Mouse (Mus musculus): ENCODE results near the gene Atrnl1. TPM values are rescaled to one million over a fixed set of nuclear protein-coding genes. Genes with fewer than 3 reads are reported as not detected.
A peak's percentile ranks its signal among the peaks of the same experiment; 100 is the strongest.

Atrnl1 gene
- polyA plus RNA-seq, 1 experiment from 2014 or later, result 8.2 TPM

DNA sequence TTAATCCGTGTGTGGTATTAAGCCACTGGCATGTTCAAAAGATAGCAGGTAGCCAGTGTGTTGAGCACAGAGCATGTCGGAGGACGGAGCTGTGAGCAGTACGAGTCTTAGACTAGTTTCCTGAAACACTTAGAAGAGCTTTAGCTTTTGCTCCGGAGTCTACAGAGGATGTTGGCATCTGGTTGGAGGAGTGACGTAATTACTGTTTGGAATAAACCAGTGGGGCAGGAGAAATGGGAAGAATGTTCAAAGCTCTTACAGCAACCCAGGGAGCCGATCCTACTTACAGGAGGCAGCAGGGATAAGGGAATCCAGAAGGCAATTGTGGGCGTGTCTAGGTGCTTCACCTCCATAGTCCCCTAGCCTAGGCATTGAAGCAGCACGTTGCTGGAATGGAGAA lies 21.3 kb upstream of the Atrnl1 start:
- H3K27ac ChIP-seq, result no peak overlapping the region
- H3K4me3 ChIP-seq (replicated peaks), result no peak overlapping the region
- 0 out of 2 replicates have a peak, but pooled peaks cover 9% of the 10 kb centered on the region for H3K4me1 ChIP-seq (replicated peaks)
- H3K36me3 ChIP-seq, result no peaks in the 10 kb centered on the region
- H3K27me3 ChIP-seq, result no peaks in the 10 kb centered on the region
- H3K4me2 ChIP-seq, result no peak overlapping the region
- H3K9me3 ChIP-seq, result no peaks in the 10 kb centered on the region
- no peak overlapping the region for H3K9ac ChIP-seq (replicated peaks)
- 62% methylated on average over 9 of the region's 9 CpGs for WGBS
- ATAC-seq (ENCODE audit: insufficient number of reproducible peaks, insufficient read depth, low FRiP score, low TSS enrichment, low read depth), result no peak

DNA sequence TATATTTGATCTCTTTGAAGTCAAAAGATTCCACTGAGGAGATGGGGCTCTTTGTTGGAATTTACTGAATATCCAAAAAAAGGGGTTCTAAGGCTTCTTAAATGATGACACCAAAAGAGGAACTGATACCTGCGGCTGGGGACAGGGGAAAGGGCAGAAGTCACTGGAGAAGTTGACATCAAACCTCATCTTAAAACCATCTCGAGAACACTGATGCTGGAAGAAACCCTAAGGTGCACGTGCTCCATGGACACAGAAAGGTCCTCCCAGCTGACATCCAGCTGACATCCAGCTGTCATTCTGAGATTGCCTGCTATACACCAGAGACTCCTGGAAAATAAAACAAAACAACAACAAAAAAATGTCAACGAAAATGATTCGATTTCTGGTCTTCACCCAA lies 19.9 kb upstream of the Atrnl1 start:
- H3K4me1 ChIP-seq (replicated peaks), result 0 out of 2 replicates have a peak, but pooled peaks cover 4% of the 10 kb centered on the region
- H3K9me3 ChIP-seq, result no peaks in the 10 kb centered on the region
- WGBS, result 73% methylated on average over 5 of the region's 5 CpGs
- H3K4me3 ChIP-seq (replicated peaks), result no peak overlapping the region
- H3K36me3 ChIP-seq, result no peaks in the 10 kb centered on the region
- no peak for ATAC-seq (ENCODE audit: insufficient number of reproducible peaks, insufficient read depth, low FRiP score, low TSS enrichment, low read depth)
- no peak overlapping the region for H3K9ac ChIP-seq (replicated peaks)
- no peaks in the 10 kb centered on the region for H3K27me3 ChIP-seq
- H3K27ac ChIP-seq, result no peak overlapping the region
- H3K4me2 ChIP-seq, result no peak overlapping the region

DNA sequence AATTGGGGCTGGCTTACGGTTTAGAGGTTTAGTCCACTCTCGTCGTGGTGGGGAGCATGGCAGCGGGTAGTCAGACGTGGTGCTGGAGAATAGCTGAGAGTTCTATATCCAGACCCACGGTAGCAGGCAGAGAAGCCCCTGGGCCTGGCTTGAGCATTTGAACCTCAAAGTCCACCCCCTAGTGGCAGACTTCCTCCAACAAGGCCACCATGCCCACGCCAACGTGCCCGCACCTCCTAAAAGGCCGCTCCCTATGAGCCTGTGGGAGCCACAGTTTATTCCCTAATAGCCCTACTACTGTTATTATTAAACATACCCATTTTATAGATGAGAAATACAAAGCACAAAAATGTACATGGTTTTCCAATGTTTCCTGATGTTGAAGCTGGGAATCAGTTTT lies 19.2 kb upstream of the Atrnl1 start:
- Histone ChIP-seq H3K4me2 (no peak overlapping the region), H3K27me3 (no peaks in the 10 kb centered on the region)

DNA sequence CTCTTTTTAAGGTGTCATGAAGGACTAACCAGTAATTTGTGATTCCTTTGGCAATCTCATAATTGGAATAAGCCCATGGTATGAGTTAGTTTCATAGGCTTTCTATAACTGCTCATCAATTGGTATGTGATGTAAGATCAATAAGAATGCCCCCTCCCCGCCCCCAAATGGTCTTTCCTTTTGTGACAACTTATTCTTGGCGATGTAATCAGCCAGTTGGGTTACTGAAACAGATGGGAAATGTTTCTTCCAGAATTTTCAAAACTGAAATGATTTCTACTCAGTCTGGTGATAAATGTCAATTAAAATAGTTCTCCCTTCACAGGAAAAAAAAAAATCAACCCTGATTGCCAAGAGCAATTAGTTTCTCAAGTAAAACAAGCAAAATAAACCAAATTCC lies 18.5 kb upstream of the Atrnl1 start:
- Histone ChIP-seq H3K9me3 (no peaks in the 10 kb centered on the region), H3K4me3 (replicated peaks) (no peak overlapping the region), H3K4me1 (replicated peaks) (no peaks in the 10 kb centered on the region), H3K4me2 (no peak overlapping the region), H3K36me3 (no peaks in the 10 kb centered on the region), H3K27ac (no peak overlapping the region), H3K9ac (replicated peaks) (no peak overlapping the region), H3K27me3 (no peaks in the 10 kb centered on the region)
- WGBS, result 84% methylated on average over 2 of the region's 2 CpGs
- ATAC-seq (ENCODE audit: insufficient number of reproducible peaks, insufficient read depth, low FRiP score, low TSS enrichment, low read depth), result no peak

More for the DNA sequence above, 19.2 kb upstream of the Atrnl1 start:
- 85% methylated on average over 10 of the region's 10 CpGs for WGBS
- H3K9ac ChIP-seq (replicated peaks), result no peak overlapping the region
- no peak for ATAC-seq (ENCODE audit: insufficient number of reproducible peaks, insufficient read depth, low FRiP score, low TSS enrichment, low read depth)
- H3K36me3 ChIP-seq, result no peaks in the 10 kb centered on the region
- no peaks in the 10 kb centered on the region for H3K9me3 ChIP-seq
- no peaks in the 10 kb centered on the region for H3K4me1 ChIP-seq (replicated peaks)
- H3K27ac ChIP-seq, result no peak overlapping the region
- H3K4me3 ChIP-seq (replicated peaks), result no peak overlapping the region

DNA sequence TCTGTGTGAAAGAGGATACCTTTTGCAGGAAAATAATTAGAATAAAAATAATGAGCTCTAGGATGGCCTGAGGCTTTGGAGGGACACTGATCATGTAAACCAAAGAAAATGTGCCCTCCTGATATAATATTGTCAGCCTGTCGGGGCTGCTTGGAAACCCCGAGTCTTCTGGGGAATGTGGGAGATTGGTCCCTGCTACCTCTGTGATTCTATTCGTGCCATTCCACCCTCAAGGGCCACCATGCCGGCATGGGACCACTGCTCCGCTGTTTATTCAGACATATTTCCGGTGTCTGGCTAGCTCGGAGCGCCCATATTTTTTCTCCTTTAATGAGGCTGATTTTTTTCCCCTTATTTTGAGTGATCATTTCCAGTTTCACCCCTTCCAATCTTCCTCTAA lies 11.7 kb upstream of the Atrnl1 start:
- no peak overlapping the region for H3K27ac ChIP-seq

DNA sequence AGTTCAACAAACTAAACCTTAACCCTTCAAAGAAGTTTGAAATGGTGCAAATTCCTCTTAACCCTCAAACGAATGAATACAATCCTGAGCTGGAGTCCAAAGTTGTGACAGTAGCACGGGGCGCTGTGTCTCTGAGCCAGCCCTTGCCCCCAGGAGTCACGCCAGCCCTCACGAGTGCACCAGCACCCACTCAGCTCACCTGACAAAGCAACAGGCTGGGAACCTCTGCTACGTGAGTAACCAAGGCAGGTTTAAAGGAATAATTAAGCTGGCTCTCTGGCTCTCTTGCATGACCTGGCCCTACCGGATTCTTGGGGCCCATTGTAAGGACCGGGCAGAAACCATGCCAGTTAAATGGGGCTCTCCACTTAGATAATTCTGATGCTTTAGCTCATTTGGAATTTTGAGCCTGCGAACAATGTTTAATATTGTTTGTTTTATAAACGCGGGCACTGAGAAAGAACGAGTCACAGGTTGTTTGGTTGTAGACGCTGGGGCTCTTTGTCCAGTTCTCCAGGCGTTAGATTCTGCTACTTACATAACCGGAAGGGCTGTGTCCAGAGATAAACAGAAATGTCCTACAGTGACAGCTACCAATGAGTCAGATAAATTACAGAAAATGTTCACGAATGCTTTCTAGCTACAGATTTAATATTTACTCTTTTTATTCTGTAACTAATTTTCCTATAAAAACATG lies 10.5 kb upstream of the Atrnl1 start:
- Histone ChIP-seq H3K36me3 (no peaks in the 10 kb centered on the region), H3K4me3 (replicated peaks) (no peak overlapping the region), H3K4me1 (replicated peaks) (peaks cover 10% of the 10 kb centered on the region; the same call in 1 of the 2 replicates), H3K9ac (replicated peaks) (no peak overlapping the region), H3K27me3 (no peaks in the 10 kb centered on the region), H3K4me2 (no peak overlapping the region), H3K27ac (no peak overlapping the region), H3K9me3 (peaks cover 8% of the 10 kb centered on the region; the same call in 1 of the 2 replicates)
- 69% methylated on average over 16 of the region's 16 CpGs for WGBS
- no peak for ATAC-seq (ENCODE audit: insufficient number of reproducible peaks, insufficient read depth, low FRiP score, low TSS enrichment, low read depth)

More for the DNA sequence above, 11.7 kb upstream of the Atrnl1 start:
- ATAC-seq (ENCODE audit: insufficient number of reproducible peaks, insufficient read depth, low FRiP score, low TSS enrichment, low read depth), result no peak
- no peak overlapping the region for H3K4me2 ChIP-seq
- no peaks in the 10 kb centered on the region for H3K36me3 ChIP-seq
- H3K9me3 ChIP-seq, result no peaks in the 10 kb centered on the region
- H3K9ac ChIP-seq (replicated peaks), result no peak overlapping the region
- no peak overlapping the region for H3K4me3 ChIP-seq (replicated peaks)
- no peaks in the 10 kb centered on the region for H3K27me3 ChIP-seq
- peaks cover 10% of the 10 kb centered on the region; the same call in 1 of the 2 replicates for H3K4me1 ChIP-seq (replicated peaks)
- 65% methylated on average over 8 of the region's 8 CpGs for WGBS

DNA sequence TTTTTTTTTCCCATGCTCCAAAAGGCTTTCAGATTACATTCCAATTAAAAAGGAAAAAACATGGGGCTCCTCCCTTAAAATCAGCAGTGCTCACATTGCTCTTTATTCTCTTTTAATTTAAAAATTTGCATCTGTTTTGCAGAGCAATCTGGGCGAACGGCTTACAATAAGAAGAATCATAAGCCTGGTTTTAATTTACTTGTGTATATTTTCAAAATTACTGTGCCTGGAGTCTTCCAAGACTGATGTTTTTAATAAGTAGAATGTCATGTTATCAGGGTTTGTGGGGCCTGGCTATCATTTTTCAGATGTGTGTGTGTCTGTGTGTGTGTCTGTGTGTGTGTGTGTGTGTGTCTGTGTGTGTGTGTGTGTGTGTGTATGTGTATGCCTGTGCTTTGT lies 9.9 kb upstream of the Atrnl1 start:
- Histone ChIP-seq H3K27ac (no peak overlapping the region), H3K9me3 (peaks cover 8% of the 10 kb centered on the region; the same call in 1 of the 2 replicates), H3K36me3 (no peaks in the 10 kb centered on the region), H3K27me3 (no peaks in the 10 kb centered on the region), H3K4me1 (replicated peaks) (peaks cover 10% of the 10 kb centered on the region; the same call in 1 of the 2 replicates), H3K4me3 (replicated peaks) (no peak overlapping the region), H3K4me2 (no peak overlapping the region), H3K9ac (replicated peaks) (no peak overlapping the region)
- 57% methylated on average over 2 of the region's 2 CpGs for WGBS
- no peak for ATAC-seq (ENCODE audit: insufficient number of reproducible peaks, insufficient read depth, low FRiP score, low TSS enrichment, low read depth)

DNA sequence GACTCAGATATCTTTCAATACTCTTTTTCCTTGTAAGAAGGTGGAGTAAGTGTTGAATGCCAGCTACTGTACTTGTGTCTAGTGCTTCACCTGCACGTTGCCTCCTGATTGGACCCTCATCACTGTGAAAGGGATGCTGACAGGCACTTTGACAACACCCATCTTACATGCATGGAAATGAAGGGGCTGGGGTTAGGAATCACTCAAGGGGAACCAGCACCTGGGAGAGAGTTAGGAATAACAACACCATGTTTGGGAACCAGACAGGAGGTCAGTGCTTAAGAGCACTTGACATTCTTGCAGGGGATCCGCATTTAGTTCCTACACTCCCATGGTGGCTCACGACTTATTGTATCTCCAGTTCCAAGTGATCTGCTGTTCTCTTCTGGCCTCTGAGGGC lies 7.2 kb upstream of the Atrnl1 start:
- 82% methylated on average over 3 of the region's 3 CpGs for WGBS
- no peak for ATAC-seq (ENCODE audit: insufficient number of reproducible peaks, insufficient read depth, low FRiP score, low TSS enrichment, low read depth)

DNA sequence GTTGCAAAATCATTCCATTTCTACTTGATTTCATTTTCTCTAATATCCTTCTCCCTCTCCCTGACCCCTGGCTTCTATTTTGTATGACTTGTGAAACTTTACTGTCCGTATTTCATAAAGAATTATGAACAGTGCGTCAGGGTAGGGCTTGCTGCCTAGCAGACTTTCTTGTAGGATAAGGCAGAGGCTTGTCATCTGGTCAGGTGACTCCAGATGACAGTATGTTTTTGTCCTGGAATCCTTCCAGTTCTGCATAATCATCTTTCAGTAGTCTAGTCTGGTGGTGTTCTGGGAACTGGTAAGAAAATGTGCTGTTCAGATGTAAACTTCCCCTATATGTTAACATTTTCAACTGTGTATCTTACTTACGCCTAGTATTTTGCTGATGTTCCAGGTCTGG lies 4.9 kb upstream of the Atrnl1 start:
- Histone ChIP-seq H3K36me3 (no peaks in the 10 kb centered on the region), H3K4me3 (replicated peaks) (no peak overlapping the region), H3K4me2 (no peak overlapping the region), H3K4me1 (replicated peaks) (peaks cover 30% of the 10 kb centered on the region), H3K9ac (replicated peaks) (no peak overlapping the region), H3K9me3 (peaks cover 8% of the 10 kb centered on the region; the same call in 1 of the 2 replicates), H3K27me3 (no peaks in the 10 kb centered on the region), H3K27ac (no peak overlapping the region)
- no peak for ATAC-seq (ENCODE audit: insufficient number of reproducible peaks, insufficient read depth, low FRiP score, low TSS enrichment, low read depth)
- WGBS, result 89% methylated on average over 3 of the region's 3 CpGs

More for the DNA sequence above, 7.2 kb upstream of the Atrnl1 start:
- peaks cover 8% of the 10 kb centered on the region; the same call in 1 of the 2 replicates for H3K9me3 ChIP-seq
- H3K4me3 ChIP-seq (replicated peaks), result no peak overlapping the region
- no peaks in the 10 kb centered on the region for H3K27me3 ChIP-seq
- no peak overlapping the region for H3K4me2 ChIP-seq
- H3K4me1 ChIP-seq (replicated peaks), result peaks cover 25% of the 10 kb centered on the region
- no peak overlapping the region for H3K27ac ChIP-seq
- H3K9ac ChIP-seq (replicated peaks), result no peak overlapping the region
- no peaks in the 10 kb centered on the region for H3K36me3 ChIP-seq

DNA sequence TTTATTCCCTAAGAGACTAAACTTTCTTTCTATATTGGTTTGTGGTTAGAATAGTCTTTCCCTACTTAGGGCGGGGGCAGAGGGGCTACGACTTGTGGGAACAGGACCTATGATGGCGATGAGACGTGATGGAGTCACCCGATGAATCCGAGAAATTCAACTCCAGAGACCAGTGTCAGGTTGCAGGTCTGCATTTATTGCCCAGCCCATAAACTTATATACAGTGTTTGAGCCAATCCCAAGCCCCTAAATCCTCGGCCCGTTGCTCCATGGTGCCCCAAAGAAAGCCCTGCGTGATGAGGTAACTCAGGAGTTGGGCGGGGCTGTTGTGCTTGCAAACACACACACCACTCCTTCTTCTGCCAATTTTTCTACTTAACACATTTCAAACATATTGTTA lies 4.5 kb upstream of the Atrnl1 start:
- Histone ChIP-seq H3K9me3 (peaks cover 8% of the 10 kb centered on the region; the same call in 1 of the 2 replicates), H3K4me2 (no peak overlapping the region), H3K9ac (replicated peaks) (no peak overlapping the region), H3K36me3 (no peaks in the 10 kb centered on the region), H3K27ac (0 out of 2 replicates have a peak overlapping the region, but pooled peaks have one; percentile 9), H3K4me3 (replicated peaks) (no peak overlapping the region), H3K27me3 (no peaks in the 10 kb centered on the region), H3K4me1 (replicated peaks) (peaks cover 30% of the 10 kb centered on the region)
- no peak for ATAC-seq (ENCODE audit: insufficient number of reproducible peaks, insufficient read depth, low FRiP score, low TSS enrichment, low read depth)
- 60% methylated on average over 10 of the region's 10 CpGs for WGBS

DNA sequence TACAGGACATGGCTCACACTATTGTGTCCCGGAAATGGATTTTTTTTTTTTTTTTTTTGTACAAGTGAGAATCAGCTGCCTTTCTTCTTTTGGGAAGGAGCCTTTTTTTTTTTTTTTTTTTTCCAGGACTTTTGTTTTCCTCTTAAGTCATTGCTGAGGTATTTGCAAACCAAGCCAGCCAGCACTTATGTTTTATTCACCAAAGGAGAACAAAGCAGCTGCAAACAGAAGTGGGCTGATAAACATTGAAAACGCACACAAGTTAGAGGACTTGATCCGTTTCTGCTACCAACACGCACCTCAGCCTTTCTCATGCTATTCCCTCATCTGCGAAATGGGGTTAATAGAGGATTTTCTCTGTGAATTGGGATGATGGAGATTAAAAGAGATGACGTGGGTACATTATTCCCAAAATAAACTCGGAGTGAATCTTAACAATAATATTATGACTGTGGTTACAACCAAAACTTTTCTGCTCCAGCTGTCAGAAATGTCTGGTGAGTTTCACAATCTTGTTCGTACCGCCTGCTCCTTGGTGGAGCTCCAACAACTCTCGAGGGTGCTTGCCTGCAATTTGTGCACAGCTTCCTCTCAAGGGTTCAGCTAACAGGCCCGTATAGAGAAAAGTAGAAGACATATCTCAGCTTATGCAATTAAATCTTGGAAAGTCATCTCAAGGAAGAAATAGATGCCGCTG lies 1.3 kb upstream of the Atrnl1 start:
- ATAC-seq (ENCODE audit: insufficient number of reproducible peaks, insufficient read depth, low FRiP score, low TSS enrichment, low read depth), result no peak

More for the DNA sequence above, 1.3 kb upstream of the Atrnl1 start:
- H3K9ac ChIP-seq (replicated peaks), result peak overlapping the region; percentile 95
- H3K4me2 ChIP-seq, result peak overlapping the region; percentile 98
- peaks cover 42% of the 10 kb centered on the region for H3K4me1 ChIP-seq (replicated peaks)
- no peaks in the 10 kb centered on the region for H3K27me3 ChIP-seq
- H3K27ac ChIP-seq, result peak overlapping the region; percentile 98
- peaks cover 6% of the 10 kb centered on the region; the same call in 1 of the 2 replicates for H3K9me3 ChIP-seq
- WGBS, result 15% methylated on average over 12 of the region's 12 CpGs
- peak overlapping the region; percentile 95 for H3K4me3 ChIP-seq (replicated peaks)
- H3K36me3 ChIP-seq, result no peaks in the 10 kb centered on the region
